Mouse (Mus musculus): Measurements from ENCODE around the gene Ap2s1.
A peak's percentile ranks its signal among the peaks of the same experiment; 100 is the strongest.
"Not testable (repeated sequence)": the region's sequence is repeated elsewhere in the genome, so short reads cannot be mapped to it uniquely, and the experiment has no call there.

Ap2s1 gene

DNA sequence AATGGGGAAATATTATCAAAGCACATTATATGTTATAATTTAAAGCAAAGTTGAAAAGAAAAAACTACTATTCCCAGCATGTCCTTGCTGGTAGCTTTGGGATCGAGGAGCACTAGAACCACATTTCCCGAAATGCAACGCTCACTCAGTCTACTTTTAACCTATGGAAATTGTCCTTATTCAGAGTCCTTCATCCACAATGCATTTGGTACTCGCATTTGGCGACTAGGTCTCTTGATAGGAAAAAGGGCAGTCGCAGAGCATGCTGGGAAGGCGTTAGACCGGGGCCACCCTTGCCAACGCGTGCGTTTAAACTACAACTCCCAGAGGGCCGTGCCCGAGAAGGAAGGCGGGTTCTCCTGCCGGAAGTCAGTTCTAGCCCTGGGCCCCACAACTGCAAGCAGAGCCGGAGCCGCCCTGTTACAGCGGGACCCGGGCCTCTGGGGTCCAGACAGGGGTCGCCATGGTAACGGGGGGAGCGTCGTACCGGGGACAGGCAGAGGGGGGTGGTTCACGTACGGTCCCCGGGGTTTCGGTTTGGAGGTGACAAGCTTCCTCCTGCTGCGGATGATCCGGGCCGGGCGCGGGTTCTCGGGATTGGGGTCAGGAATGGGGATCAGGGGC is at the start of gene Ap2s1:
Gene Ap2s1, plus strand, starts transcription at position 338 of the 624 bp plus-strand sequence.
- peak; percentile 98 for DNase-seq

DNA sequence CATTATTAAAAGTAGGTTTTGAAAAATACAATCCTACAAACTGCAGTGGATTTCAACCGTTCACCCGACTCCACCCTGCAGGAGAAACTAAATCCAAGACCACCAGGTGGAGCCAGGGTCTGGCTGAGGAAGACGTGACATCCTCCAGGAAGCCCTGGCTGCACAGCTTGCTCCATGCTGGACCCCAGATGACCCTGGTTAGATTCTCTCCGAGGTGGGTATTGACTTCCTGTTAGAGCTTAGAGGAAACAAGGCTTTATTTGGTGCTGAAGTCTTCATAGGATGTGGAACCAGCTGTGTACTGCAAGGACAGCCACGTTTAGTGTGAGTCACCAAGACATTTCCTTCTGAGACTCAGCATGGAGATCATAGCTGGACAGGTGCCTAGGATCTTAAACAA is 49.0 kb upstream of the Ap2s1 start:
- DNase-seq, result peak; percentile 8 to 37

DNA sequence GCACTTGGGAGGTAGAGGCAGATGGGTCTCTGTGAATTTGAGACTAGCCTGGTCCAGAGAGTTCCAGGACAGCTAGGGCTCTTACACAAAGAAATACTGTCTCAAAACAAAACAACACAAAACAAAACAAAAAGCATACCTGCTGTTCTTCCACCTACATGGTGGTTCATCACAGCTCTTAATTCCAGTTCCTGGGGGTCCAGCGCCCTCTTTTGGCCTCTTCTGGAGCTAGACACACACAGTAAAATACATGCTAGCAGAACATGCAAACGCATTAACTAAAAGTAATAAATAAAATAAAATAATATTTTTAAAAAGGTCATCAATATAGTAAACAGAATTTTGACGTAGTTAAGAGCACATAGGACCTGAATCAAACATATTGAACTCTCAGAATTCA is 43.2 kb upstream of the Ap2s1 start:
- peak; percentile 54 to 71 for DNase-seq

DNA sequence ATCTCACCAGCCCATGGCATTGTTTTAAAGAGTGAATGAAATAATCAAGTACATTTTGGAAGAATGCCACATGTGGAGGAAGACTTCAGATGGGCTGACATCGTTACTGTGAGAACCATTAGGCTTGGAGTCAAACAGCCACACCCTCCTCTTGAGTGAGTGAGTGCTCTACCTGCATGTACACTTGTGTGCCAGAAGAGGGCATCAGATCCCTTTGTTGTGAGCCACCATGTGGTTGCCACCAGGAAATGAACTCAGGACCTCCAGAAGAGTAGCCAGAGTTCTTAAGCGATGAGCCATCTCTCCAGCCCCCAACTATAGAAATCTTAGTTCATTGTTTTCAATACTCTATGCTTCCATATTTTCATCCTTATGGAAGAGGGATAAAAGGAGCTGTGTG is 39.2 kb upstream of the Ap2s1 start:
- DNase-seq, result no peak

DNA sequence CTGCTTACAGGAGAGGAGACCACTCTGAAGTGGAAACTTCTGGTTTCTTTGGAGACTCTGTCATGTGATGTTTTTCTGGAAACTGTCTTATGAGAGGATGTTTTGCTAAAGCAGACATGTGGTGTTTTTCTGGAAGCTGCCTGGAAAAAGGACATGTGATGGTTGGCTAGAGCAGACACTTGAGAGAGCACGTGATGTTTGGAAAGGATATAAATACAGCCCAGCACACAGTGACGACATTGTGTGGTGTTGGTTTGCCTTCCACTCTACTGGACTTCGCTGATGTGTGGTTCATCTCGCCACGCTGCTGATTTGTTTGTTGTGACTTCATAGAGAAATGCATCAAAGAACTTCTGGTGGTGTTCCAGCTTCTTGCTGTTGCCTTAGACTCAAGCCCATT is 37.6 kb upstream of the Ap2s1 start:
- DNase-seq, result no peak

DNA sequence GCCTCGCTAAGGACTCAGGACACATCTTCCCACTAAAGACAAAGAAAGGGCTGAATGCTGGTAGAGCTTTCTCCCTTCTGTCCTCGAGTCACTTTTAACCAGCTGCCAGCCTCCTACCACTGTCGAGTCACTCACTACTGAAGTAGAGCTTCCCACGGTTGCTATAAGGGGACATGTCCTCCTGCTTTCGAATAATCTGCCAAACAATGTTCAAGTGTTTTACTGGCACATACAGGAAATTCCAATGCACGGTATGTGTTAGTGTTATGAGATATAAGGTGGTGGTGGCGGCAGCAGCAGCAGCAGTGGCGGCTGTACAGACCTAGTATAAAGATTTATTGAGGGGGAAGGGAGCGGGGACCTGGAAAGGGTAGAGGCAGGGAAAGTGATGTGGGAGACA is 31.8 kb upstream of the Ap2s1 start:
- DNase-seq, result no peak

DNA sequence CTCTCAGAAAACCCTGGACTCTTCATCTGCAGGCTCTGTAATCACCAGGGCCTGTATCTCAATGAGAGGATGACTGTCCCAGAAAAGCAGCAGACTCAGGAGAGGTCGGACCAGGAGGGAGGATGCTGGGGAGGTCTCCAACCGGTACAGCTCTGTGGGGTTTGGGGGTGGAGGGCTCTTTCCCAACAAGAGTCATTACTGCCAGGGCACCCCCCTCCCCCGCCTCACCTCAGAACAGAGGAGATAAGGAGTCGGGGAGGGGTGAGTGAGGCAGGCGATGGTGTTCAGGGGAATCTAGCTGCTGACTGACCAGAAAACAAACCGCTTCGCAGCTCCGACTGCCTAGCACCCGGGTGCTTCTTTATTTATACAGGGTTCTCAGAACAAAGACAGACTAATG is 30.0 kb upstream of the Ap2s1 start:
- no peak for DNase-seq

DNA sequence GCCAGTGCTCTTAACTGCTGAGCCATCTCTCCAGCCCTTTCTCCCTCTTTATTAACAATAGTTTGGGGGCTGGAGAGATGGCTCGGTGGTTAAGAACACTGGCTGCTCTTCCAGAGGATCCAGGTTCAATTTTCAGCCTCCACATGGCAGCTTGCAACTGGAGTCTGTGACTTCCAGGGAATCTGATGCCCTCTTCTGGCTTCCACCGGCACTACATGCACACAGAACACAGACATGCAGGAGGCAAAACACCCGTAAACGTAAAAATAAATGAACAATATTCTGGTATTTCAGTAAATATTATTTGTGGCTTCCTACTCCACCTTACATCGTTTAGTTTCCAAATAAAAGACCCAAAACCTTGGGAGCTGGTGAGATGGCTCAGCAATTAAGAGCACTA is 27.6 kb upstream of the Ap2s1 start:
- no peak for DNase-seq

DNA sequence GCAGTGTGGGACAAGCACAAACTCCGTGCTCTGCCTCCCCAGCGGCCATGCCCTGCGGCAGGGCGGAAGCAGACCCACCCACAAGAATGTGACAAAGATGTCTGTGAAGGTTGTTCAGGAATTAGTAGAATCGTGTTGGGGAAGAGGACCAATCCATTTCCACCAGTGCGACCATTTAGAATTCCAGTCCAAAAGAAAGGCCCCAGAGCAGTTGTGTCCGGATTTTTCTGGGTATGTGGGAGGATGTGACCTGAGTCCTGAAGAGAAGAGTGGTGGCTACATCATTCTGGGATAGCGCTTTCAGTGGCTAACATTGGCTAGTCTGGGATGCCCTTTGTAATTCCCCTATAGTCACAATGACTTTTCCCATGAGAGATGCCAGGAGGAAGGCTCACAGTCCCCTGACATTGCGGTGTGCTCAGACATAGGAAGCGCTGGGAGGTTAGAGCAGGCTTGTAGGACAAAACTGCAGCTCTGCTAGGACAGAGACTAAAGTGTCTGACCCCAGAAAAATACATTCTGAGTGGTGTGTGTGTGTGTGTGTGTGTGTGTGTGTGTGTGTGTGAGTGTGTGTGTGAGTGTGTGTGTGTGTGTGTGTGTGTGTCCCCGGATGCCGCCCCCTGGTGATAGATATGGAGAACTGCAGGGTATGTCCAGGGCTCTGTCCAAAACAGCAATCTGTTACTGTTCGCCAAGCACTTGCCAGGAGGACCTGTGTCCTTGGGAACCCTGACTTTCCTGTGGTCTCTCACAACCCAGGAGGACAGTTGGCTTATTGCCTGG is 25.4 kb upstream of the Ap2s1 start:
- no peak for DNase-seq

DNA sequence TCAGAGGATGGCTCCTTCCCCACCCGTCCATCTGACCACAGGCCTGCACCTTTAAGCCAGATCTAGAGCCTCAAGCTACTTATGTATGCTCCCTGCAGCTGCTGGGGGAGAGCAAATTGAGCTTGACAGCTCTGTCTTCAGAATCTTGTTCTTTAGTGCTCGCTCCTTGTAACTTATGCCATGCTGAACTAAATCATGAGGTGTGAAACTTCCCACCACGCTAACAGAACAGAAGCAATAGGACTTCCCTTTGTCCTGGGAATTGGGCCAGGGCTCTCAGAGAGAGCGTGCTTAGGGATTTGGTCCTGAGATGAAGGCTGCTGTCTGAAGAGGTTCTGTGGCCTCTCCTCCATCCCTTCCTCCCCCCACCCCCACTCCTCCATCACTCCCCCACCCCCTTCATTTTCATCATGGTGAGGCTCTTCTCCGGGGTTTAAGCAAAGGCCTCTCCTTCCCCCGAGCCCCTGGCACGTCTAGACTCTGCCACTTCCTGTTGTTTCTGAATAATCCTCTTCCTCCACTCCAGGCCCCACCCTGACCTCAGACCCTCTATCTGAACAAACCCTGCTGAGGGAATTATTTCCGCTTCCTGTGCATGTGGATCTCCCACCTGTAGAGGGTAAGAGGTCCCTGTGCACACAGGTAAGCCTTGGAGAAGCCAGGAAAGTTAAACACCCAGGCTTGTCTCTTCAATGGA is 21.6 kb upstream of the Ap2s1 start:
- not testable (repeated sequence) for DNase-seq

DNA sequence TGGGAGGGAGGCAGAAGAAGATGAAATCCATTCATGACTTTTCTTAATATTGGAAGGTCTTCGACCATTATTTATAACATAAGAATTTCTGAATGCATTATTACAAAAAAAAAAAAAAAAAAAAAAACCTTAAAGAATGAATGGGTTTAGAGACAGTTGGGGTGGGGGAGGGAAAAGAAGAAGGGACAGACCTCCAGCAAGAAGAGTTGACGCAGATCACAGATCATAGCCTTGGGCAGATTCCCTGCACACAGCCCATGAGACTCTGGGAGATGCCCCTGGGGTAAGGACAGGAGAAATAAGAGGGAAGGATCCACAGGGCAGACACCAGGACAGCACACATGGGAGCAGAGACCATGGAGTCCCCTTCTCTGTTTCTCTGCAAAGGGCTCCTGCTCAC is 16.6 kb upstream of the Ap2s1 start, which contains the start of gene Ceacam9:
Gene Ceacam9, plus strand, starts transcription at position 301 of the 400 bp plus-strand sequence.
- DNase-seq, result peak in 1 of 2 experiments; percentile 10

DNA sequence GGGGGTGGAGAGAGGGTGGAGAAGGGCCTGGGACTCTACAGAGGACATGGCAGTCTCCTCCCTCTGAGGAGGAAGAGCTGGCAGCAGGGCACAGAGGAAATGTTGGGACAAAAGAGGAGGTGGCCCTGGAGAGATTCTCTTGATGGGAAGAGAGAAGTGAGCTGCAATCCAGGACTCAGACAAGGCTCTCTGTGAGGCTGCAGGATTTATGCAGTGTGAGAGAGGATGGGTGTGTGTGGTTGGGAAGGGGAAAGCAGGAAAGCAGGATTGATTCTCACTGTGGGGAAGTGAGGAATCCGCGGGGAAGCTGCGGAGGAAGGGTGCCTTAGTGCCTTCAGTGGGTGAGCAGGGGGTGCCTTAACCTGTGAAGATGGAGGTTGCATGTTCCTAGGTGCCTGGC is 15.7 kb upstream of the Ap2s1 start:
- DNase-seq, result not testable (repeated sequence)

DNA sequence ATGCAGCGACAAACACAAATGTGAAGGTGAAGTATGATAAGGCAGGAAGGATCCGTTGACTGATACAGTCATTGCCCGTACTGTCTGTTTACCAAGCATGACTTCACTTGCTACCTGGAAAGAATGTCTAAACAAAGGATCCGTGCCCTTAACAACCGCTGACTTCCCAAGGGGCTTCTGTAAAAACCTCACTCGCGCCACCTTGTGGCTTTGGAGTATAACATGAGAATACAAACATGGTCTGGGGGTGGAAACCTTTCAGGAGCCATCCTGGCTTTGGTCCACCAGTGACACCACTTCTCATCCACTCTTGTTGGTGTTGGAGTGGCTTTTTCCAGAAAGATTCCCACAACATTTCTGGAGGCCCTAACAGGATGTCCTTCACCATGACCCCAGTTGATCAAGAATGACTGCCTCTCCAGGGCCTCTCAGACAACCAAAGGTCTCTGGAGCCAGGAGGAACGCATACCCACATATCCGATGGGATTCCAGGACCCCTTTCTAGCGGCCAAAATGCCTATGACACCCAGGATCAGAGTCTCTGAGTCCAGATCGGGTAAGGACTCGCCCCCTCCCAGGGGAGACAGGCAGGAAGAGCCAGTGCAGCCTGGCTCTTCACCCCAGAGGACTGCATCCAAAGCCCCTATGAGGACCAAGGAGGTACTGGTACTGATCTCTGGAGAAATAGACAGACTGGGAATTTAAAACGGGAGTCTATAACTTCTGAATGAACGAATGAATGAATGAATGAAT is 9.4 kb upstream of the Ap2s1 start:
- peak; percentile 67 to 78 for DNase-seq

DNA sequence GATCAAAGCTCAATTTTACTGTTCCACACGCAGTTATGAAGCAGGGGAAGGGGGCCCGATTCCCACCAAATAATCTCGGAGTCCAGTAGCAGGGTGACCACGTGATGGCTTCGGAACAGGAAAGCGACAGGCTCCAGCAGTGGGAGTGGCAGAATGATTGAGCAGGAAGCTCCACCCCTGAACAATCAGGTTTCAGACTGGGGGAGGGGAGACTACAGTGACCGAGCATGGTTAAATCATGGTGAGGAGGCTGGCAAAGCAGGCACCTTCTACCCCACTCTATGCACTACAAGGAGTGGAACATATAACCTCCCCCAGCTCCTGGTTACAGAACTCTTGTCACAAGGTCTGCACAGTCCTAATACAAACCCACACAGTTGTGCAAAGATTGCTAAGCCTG is 8.6 kb upstream of the Ap2s1 start:
- peak; percentile 43 to 56 for DNase-seq

DNA sequence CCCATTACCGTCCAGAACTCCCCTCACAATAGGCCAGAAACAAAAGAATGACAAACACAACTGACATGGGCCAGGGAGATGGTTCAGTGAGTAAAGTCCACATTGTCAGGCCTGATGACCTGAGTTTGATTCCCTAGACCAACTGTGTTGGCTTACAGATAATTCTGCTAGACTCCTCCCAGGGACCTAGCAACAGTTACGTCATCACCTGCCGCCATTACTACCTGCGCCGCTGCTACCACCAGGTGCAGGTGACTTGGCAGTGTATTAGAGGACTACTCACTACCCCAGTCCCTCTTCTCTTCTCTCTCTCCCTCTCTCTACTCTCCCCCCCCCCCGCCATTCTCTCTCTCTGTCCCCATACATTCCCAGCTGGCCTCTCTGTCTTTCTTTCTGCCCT is 7.4 kb upstream of the Ap2s1 start:
- DNase-seq, result no peak

DNA sequence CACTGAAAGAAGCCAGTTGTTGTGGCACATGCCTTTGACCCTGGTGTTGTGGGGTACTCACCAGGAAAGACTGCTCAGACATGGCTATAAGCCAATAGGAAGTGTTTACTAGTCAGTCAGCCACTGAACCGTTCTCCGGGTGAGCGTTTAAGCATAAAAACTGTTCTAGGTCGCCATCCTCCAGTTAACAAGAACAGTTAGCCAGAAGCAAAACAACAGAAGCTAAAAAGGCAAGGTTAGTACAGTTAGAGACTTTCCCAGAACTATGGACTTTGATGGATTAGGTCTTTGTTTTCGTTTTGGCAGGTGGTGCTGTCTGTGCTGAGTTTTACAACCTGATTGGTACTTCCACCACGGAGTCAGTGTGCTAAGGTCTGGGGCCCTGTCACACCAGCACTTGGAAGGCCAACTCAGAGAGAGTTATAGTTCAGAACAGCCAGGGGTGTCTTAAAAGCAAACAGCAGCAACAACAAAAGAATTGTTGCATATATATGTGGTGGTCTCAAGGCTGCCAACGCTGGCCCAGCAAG is 6.3 kb upstream of the Ap2s1 start:
- no peak for DNase-seq

DNA sequence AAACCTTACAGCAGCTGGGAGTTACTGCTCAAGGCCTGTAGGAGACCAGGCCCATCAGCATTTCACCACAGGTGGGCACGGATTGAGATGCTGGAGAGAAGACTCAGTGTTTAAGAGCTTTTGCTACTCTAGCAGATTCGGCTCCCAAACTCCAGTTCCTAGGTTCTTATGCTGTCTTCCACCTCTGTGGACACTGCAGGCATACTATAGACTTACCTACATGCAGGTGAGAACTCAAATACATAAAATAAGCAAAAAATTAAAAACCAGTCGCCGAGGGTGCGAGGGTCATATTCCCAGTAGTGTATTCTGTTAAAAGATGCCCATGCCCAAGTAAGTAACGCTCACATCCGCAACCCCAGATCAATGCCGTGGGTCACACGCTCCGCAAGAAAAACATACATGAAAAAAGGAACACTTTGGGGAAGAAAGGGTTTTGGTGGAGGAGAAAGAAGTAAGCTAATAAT is 571 bp upstream of the Ap2s1 start:
- no peak for DNase-seq

DNA sequence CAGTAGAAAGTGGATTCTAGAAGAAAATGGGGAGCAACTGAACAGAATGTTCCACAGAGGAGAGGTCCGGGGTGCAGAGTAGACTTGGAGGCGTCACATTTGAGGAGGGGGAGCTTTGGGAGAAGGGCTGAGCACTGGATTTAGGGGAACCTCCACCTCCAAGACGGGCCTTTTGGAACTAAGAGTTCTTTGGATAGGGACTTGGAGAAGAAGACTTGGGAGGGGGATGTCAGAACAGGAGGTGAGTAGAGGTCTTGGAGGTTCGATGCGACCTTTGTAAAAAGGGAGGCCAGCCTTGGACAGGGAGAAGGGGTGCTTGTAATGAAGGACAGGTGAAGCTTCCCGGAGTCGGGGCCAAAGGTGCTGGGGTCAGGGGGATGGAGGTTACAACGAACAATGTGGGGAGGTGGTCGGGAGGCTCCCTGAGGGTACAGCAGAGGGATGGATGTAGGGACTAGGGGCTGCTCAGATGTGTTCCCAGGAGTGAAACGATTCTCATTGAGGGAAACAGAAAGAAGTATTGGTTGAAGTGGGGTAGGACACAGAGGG is 920 bp downstream of the Ap2s1 start:
- no peak for DNase-seq

DNA sequence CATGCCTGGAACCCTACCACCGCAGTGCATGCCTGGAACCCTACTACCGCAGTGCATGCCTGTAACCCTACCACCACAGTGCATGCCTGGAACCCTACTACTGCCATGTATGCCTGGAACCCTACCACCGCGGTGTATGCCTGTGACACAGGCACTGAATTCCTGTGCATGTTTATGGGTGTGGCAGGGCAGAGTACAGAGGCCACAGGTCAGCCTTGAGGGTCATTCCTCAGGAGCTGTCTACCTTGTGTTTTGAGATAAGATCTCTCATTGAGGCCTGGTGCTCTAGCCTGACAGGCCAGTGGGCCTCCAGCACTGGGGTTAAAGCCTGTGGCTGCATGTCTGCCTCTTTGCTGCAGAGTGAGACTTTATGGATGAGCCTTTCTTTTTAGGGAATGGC is 7.2 kb downstream of the Ap2s1 start:
- no peak for DNase-seq

DNA sequence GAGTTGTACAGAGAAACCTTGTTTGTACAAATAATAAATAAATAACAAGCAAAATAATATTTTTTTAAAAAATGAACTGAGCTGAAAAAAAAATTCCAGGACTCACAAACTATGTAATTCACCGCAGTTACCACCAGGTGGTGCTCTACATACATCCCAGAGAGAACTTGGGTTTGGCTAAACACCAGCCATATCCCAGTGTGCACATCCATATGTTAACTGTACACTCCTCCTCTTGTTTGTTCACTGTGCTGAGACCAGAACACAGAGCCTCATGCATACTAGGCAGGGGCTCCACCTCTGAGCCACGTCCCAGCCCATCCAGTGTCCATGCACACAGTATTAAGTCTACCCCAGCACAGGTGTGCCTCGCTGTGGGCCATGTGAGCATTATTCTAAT is 7.9 kb downstream of the Ap2s1 start:
- peak; percentile 33 to 74 for DNase-seq

DNA sequence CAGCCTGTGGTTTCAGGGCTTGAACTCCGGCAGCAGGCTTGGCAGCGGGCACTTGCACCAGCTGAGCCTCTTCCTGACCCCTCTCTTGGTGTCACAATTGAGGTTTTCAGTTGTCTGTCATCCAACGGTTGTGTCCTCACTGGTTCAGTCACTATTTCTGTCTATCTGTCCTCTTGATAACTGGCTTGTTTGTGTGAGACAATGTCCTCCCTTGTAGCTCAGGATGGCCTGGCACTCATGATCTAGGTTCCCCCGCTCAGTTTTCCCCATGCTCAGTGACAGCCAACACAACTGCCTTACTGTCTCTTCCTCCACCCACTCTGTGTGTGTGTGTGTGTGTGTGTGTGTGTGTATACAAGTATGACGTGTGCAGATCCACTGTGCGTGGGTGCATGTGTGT is 9.4 kb downstream of the Ap2s1 start:
- no peak for DNase-seq

DNA sequence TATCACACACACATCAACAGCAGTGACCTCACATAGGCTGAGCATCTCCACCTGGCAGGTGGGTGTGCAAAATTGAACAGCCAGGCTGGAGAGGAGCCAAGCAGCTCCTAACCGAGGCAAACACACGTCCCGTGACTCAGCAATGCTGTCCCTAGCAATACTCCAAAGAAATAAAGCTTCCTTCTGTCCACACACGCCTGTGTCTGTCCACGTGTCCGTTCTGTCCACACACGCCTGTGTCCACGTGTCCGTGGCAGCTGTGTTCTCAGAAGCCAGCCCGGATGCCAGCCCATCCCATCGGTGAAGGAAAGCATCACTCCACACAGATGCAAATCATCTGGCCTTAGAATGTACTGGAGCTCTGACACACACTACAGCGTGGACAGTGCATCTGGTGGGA is 13.8 kb downstream of the Ap2s1 start:
- no peak for DNase-seq

Measured in kidney, postnatal 25 days (tissue).